In genomic region chr17:21504524-21504923, GRCm38 (mm10) we compare ENCODE assay signal across 15 mouse cellular contexts. TPM values are rescaled to one million over a fixed set of nuclear protein-coding genes. Genes with fewer than 3 reads are reported as not detected.
DNase-seq lines count a peak whose midpoint lies in the region; ATAC-seq and TF ChIP-seq lines count a peak whose summit lies in the region.
"Had no signal": no experiment of that assay in that cellular context is flagged by ENCODE, and none has a peak within 500 bp of the region (broad histone marks: within the 10 kb centered on the region; RNA-seq: fewer than 3 reads in every experiment).

No protein-coding gene starts in this region.

- H3K36me3 ChIP-seq in midbrain, embryonic 14.5 days (ENCODE audit: control insufficient read depth, insufficient read depth, low read length) = peaks cover 20% of the 10 kb centered on the region
- peaks cover 32% of the 10 kb centered on the region for H3K36me3 ChIP-seq in midbrain, embryonic 13.5 days
- H3K36me3 ChIP-seq in forebrain, embryonic 10.5 days (replicated peaks) = peaks cover 29% of the 10 kb centered on the region

- TF ChIP-seq POLR2A in cerebellum, adult 2 months (IDR thresholded peaks at IDR 0.05; ENCODE audit: borderline replicate concordance, insufficient read depth, low read length) = no peak

- no peaks in the 10 kb centered on the region for H3K9me3 ChIP-seq in midbrain, embryonic 14.5 days (ENCODE audit: control insufficient read depth, low read length)
- no peaks in the 10 kb centered on the region for H3K9me3 ChIP-seq in midbrain, embryonic 13.5 days
- no peaks in the 10 kb centered on the region for H3K9me3 ChIP-seq in forebrain, embryonic 10.5 days
- H3K9me3 ChIP-seq: liver, embryonic 15.5 days; megakaryocyte, embryonic 14.5 days had no signal

- ATAC-seq in midbrain, embryonic 14.5 days (ENCODE audit: low FRiP score, low TSS enrichment) = no peak
- ATAC-seq in midbrain, embryonic 13.5 days = no peak
- peak; percentile 65; the same call in 1 of the 2 replicates for ATAC-seq in common myeloid progenitor, adult 5-6 weeks (replicated peaks; ENCODE audit: low read depth, poor library complexity, severe bottlenecking)

- no peak overlapping the region for H3K4me2 ChIP-seq in midbrain, embryonic 14.5 days (ENCODE audit: low read length)
- no peak overlapping the region for H3K4me2 ChIP-seq in midbrain, embryonic 13.5 days (replicated peaks)
- H3K4me2 ChIP-seq: liver, embryonic 15.5 days had no signal

- DNase-seq in gastrocnemius, adult 2 months = no peak
- DNase-seq in gastrocnemius, postnatal 4 days (ENCODE audit: low spot score in 2 of 2) = no peak
- DNase-seq in midbrain, embryonic 14.5 days = peak; percentile 2
- no peak for DNase-seq in cerebellum, adult 2 months
- no peak for DNase-seq in forebrain, embryonic 10.5 days (ENCODE audit: extremely low spot score, low spot score)
- no peak for DNase-seq in heart, postnatal 14 days
- DNase-seq: adrenal gland, postnatal 36 days; B cell, adult 2 months; cerebellum, adult 11-12 months; heart, adult 11 months; kidney, adult 11 months had no signal

- intact Hi-C loops in gastrocnemius, adult 2 months (cut with DNase I) = no loop called here
- intact Hi-C loops in heart, postnatal 14 days (cut with DNase I) = no loop called here

- H3K4me1 ChIP-seq in midbrain, embryonic 14.5 days (ENCODE audit: control insufficient read depth, insufficient read depth, low read length) = no peaks in the 10 kb centered on the region
- no peaks in the 10 kb centered on the region for H3K4me1 ChIP-seq in midbrain, embryonic 13.5 days (replicated peaks)
- H3K4me1 ChIP-seq in cerebellum, adult 2 months (ENCODE audit: control insufficient read depth, insufficient read depth, low read length) = no peaks in the 10 kb centered on the region
- no peaks in the 10 kb centered on the region for H3K4me1 ChIP-seq in forebrain, embryonic 10.5 days
- H3K4me1 ChIP-seq: liver, embryonic 15.5 days had no signal

- no peak overlapping the region for H3K4me3 ChIP-seq in gastrocnemius, adult 2 months
- H3K4me3 ChIP-seq in midbrain, embryonic 14.5 days (replicated peaks; ENCODE audit: low read depth, low read length) = no peak overlapping the region
- H3K4me3 ChIP-seq in midbrain, embryonic 13.5 days (replicated peaks) = no peak overlapping the region
- H3K4me3 ChIP-seq in cerebellum, adult 2 months (replicated peaks; ENCODE audit: insufficient read depth, low read depth, low read length) = no peak overlapping the region
- H3K4me3 ChIP-seq in forebrain, embryonic 10.5 days = no peak overlapping the region
- H3K4me3 ChIP-seq: liver, embryonic 15.5 days had no signal

- H3K9ac ChIP-seq in midbrain, embryonic 14.5 days (replicated peaks; ENCODE audit: low read length) = no peak overlapping the region
- no peak overlapping the region for H3K9ac ChIP-seq in midbrain, embryonic 13.5 days (replicated peaks)
- H3K9ac ChIP-seq: liver, embryonic 15.5 days had no signal

- 98% methylated on average over 1 of the region's 1 CpGs for WGBS in midbrain, embryonic 14.5 days
- WGBS in midbrain, embryonic 13.5 days = 98% methylated on average over 1 of the region's 1 CpGs
- 96% methylated on average over 1 of the region's 1 CpGs for WGBS in cerebellum, adult 2 months
- 96% methylated on average over 1 of the region's 1 CpGs for WGBS in forebrain, embryonic 10.5 days

- no peaks in the 10 kb centered on the region for H3K27me3 ChIP-seq in midbrain, embryonic 14.5 days (ENCODE audit: control insufficient read depth, insufficient read depth, low read length)
- no peaks in the 10 kb centered on the region for H3K27me3 ChIP-seq in midbrain, embryonic 13.5 days
- H3K27me3 ChIP-seq in cerebellum, adult 2 months (ENCODE audit: control insufficient read depth, insufficient read depth, low read length) = no peaks in the 10 kb centered on the region
- H3K27me3 ChIP-seq in forebrain, embryonic 10.5 days (ENCODE audit: poor library complexity, severe bottlenecking) = no peaks in the 10 kb centered on the region
- H3K27me3 ChIP-seq: liver, embryonic 15.5 days; megakaryocyte, embryonic 14.5 days had no signal

- H3K27ac ChIP-seq in gastrocnemius, adult 2 months = no peak overlapping the region
- H3K27ac ChIP-seq in midbrain, embryonic 14.5 days (replicated peaks; ENCODE audit: low read depth, low read length) = no peak overlapping the region
- no peak overlapping the region for H3K27ac ChIP-seq in midbrain, embryonic 13.5 days
- no peak overlapping the region for H3K27ac ChIP-seq in cerebellum, adult 2 months (ENCODE audit: insufficient read depth, low read length)
- H3K27ac ChIP-seq in forebrain, embryonic 10.5 days = no peak overlapping the region
- H3K27ac ChIP-seq: liver, embryonic 15.5 days had no signal

- peak; percentile 28; the same call in 1 of the 2 replicates for TF ChIP-seq CTCF in gastrocnemius, adult 2 months (IDR thresholded peaks at IDR 0.05)
- no peak for TF ChIP-seq CTCF in cerebellum, adult 2 months (IDR thresholded peaks at IDR 0.05; ENCODE audit: borderline replicate concordance, insufficient read depth, low read depth, low read length)

RNA-seq across cellular contexts. Expression of gene Zfp53, which starts 15.7 kb away (rescaled TPM):
- total RNA-seq in gastrocnemius, adult 2 months (2021) = 1 to 10 TPM; 1.9 to 2.2 TPM
- 1 to 10 TPM; 2.9 to 3.4 TPM for total RNA-seq in gastrocnemius, postnatal 4 days (2021)
- 10.9 and 11.4 TPM in 2 replicates for polyA plus RNA-seq in midbrain, embryonic 14.5 days (2014; fragmentation: Nextera tagmentation; extraction: Ambion mirVana)
- 9.5 and 11.1 TPM in 2 replicates for polyA plus RNA-seq in midbrain, embryonic 13.5 days (2015; fragmentation: Nextera tagmentation; extraction: Ambion mirVana)
- total RNA-seq in common myeloid progenitor, adult 5-6 weeks (2017) = 9.1 and 14.6 TPM in 2 replicates
- polyA plus RNA-seq in cerebellum, adult 2 months (2012; rRNA removed) = 3.4 TPM in 2 replicates
- polyA plus RNA-seq in forebrain, embryonic 10.5 days (2016; fragmentation: Nextera tagmentation; extraction: Ambion mirVana) = 9.7 and 11.3 TPM in 2 replicates
- 1 to 10 TPM; 2.4 to 2.9 TPM for total RNA-seq in heart, postnatal 14 days (2021)

RNA-seq across cellular contexts. Expression of gene Zfp52, which starts 30.8 kb away (rescaled TPM):
- total RNA-seq in gastrocnemius, adult 2 months (2021) = 1 to 10 TPM; 5.7 to 8.0 TPM
- total RNA-seq in gastrocnemius, postnatal 4 days (2021) = 1 to 10 TPM; 4.6 to 4.9 TPM
- 1.5 TPM in 2 replicates for polyA plus RNA-seq in midbrain, embryonic 14.5 days (2014; fragmentation: Nextera tagmentation; extraction: Ambion mirVana)
- 0.84 and 1.2 TPM in 2 replicates for polyA plus RNA-seq in midbrain, embryonic 13.5 days (2015; fragmentation: Nextera tagmentation; extraction: Ambion mirVana)
- 39.2 and 47.4 TPM in 2 replicates for total RNA-seq in common myeloid progenitor, adult 5-6 weeks (2017)
- 3.5 and 4.0 TPM in 2 replicates for polyA plus RNA-seq in cerebellum, adult 2 months (2012; rRNA removed)
- polyA plus RNA-seq in forebrain, embryonic 10.5 days (2016; fragmentation: Nextera tagmentation; extraction: Ambion mirVana) = 2.0 and 2.1 TPM in 2 replicates
- 1 to 10 TPM; 3.8 to 5.4 TPM for total RNA-seq in heart, postnatal 14 days (2021)

RNA-seq across cellular contexts. Expression of gene Zfp51, which starts 54.4 kb away (rescaled TPM):
- total RNA-seq in gastrocnemius, adult 2 months (2021) = 1 to 10 TPM; 9.5 to 9.7 TPM
- 1 to 10 TPM; 4.9 to 5.6 TPM for total RNA-seq in gastrocnemius, postnatal 4 days (2021)
- polyA plus RNA-seq in midbrain, embryonic 14.5 days (2014; fragmentation: Nextera tagmentation; extraction: Ambion mirVana) = 13.9 and 17.5 TPM in 2 replicates
- 16.1 and 16.4 TPM in 2 replicates for polyA plus RNA-seq in midbrain, embryonic 13.5 days (2015; fragmentation: Nextera tagmentation; extraction: Ambion mirVana)
- total RNA-seq in common myeloid progenitor, adult 5-6 weeks (2017) = 14.8 and 15.7 TPM in 2 replicates
- polyA plus RNA-seq in cerebellum, adult 2 months (2012; rRNA removed) = 4.3 and 4.8 TPM in 2 replicates
- 15.1 and 15.9 TPM in 2 replicates for polyA plus RNA-seq in forebrain, embryonic 10.5 days (2016; fragmentation: Nextera tagmentation; extraction: Ambion mirVana)
- total RNA-seq in heart, postnatal 14 days (2021) = 1 to 10 TPM; 5.8 to 6.5 TPM
